Mouse (Mus musculus): ENCODE measurements at regions not wholly inside any gene's neighbourhood (a gene's known extent, or its start where the extent isn't known, plus 50 kb on each side); places are given as distances from the start of the nearest gene placed in this dataset.

DNA sequence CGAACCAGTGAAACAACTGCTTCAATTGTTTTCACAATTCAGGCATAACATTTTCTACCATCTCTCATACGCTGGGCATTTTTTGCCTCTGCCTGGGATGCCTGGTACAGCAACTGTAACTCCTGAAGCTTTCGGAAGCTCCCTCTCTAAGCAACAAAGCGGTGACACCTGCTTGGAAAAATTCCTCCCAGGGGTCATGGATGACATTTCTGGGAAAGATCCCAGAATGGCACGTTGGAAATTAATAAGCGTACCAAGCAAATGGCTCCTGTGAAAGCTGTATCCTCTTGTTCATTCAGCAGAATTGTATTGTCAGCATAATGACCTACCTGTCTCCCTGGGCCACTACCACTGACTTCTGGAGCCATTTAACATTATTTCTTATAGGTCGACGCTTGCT lies 333.7 kb upstream of the Noct start:
- Histone ChIP-seq H3K27me3 (no peaks in the 10 kb centered on the region), H3K27ac (no peak overlapping the region), H3K4me1 (peaks cover 10% of the 10 kb centered on the region; the same call in 1 of the 2 replicates), H3K9ac (no peak overlapping the region), H3K4me3 (no peak overlapping the region), H3K36me3 (no peaks in the 10 kb centered on the region), H3K9me3 (no peaks in the 10 kb centered on the region), H3K4me2 (no peak overlapping the region)
- no peak for ATAC-seq (ENCODE audit: borderline replicate concordance, extremely low read depth, low FRiP score, low TSS enrichment)
- WGBS, result 86% methylated on average over 8 of the region's 8 CpGs

DNA sequence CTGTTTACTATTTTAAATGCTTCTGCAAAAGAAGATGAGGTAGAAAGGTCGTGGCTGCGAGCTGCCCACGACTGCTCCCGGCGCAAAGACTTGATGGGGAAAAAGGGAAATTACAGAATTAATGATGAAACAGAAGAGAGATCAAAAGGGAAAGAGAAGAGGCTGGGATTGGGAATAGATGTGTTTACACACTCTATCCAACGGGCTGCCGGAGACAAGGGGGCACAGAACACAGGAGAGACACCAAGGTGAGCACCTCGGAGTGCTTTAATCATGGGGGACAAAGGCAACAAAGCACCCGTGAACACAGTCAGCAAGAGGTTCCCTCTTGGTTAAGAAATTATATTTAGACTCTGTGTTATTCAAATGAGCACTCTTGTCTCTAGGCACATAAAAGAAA lies 326.1 kb upstream of the Noct start:
- Histone ChIP-seq H3K9ac (no peak overlapping the region), H3K27me3 (no peaks in the 10 kb centered on the region), H3K36me3 (no peaks in the 10 kb centered on the region), H3K4me1 (no peaks in the 10 kb centered on the region), H3K27ac (no peak overlapping the region), H3K4me2 (no peak overlapping the region), H3K9me3 (no peaks in the 10 kb centered on the region), H3K4me3 (no peak overlapping the region)
- WGBS, result 66% methylated on average over 9 of the region's 9 CpGs
- ATAC-seq (ENCODE audit: borderline replicate concordance, extremely low read depth, low FRiP score, low TSS enrichment), result no peak

DNA sequence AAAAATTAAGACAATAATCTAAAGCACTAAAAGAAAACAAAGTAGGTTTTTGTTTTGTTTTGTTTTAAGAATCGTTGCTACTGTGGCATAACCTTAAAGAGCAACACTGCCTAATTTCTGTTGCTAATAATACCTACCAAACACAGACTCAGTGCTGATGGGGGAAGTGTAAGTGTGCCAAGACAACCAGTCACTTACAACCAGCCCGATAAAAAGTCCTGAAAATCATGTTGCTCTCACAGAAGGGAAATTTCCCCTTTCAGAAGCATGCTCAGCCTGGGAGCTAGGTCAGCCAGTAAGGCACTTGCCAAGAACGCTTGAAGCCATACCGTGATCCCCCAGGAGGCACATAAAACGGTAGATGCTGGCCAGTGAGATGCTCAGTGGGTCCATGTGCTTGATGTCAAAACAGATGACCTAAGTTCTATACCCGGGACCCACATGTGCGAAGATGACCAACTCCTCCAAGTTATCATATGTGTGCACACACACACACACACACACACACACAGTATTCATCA lies 324.4 kb upstream of the Noct start:
- Histone ChIP-seq H3K4me3 (no peak overlapping the region), H3K4me2 (no peak overlapping the region), H3K36me3 (no peaks in the 10 kb centered on the region), H3K27ac (no peak overlapping the region), H3K9ac (no peak overlapping the region), H3K4me1 (0 out of 2 replicates have a peak, but pooled peaks cover 4% of the 10 kb centered on the region), H3K27me3 (no peaks in the 10 kb centered on the region), H3K9me3 (no peaks in the 10 kb centered on the region)
- no peak for ATAC-seq (ENCODE audit: borderline replicate concordance, extremely low read depth, low FRiP score, low TSS enrichment)
- WGBS, result 77% methylated on average over 7 of the region's 7 CpGs

DNA sequence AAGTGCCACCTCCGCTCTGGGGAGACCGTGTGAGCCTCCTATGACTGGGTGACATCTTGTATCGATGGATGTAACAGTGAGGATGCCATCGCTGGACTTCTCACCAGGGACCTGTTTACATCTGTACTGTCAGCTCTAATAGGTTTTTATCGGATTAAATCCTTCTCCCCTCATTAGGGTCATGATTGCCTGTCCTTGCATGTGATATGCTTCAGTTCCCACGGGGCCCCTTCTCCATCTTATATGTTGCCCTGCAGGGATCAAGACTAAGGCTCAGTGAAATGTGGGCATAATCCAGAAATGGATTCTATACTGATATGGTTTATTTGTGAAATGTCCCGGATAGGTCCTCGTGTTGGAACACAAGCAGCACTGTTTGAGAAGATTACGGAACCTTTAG lies 323.7 kb upstream of the Noct start:
- H3K9me3 ChIP-seq, result no peaks in the 10 kb centered on the region
- WGBS, result 83% methylated on average over 9 of the region's 9 CpGs
- H3K4me3 ChIP-seq, result no peak overlapping the region
- no peaks in the 10 kb centered on the region for H3K27me3 ChIP-seq
- H3K27ac ChIP-seq, result no peak overlapping the region
- H3K9ac ChIP-seq, result no peak overlapping the region
- no peak overlapping the region for H3K4me2 ChIP-seq
- no peak for ATAC-seq (ENCODE audit: borderline replicate concordance, extremely low read depth, low FRiP score, low TSS enrichment)
- H3K4me1 ChIP-seq, result peaks cover 8% of the 10 kb centered on the region; the same call in 1 of the 2 replicates
- no peaks in the 10 kb centered on the region for H3K36me3 ChIP-seq

DNA sequence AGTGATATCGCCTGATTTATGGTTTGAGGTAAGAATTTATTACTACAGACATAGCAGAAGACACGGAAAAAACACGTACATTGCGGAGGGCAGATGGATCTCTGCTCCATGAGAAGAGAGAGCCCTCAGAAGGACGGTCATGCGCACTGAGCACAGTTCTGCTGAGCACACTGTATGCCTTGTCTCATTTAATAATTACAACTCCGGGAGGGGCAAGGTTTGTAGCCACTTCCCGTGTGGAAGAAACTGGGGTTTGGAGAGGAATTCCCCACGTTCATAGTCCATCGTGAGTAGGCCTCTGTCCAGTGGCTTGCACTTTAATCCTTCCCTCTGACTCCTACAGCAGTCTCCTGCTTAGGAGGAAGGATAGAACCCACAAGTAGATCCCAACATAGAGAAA lies 322.9 kb upstream of the Noct start:
- Histone ChIP-seq H3K27ac (no peak overlapping the region), H3K9me3 (no peaks in the 10 kb centered on the region), H3K36me3 (no peaks in the 10 kb centered on the region), H3K4me3 (no peak overlapping the region), H3K4me1 (peaks cover 9% of the 10 kb centered on the region; the same call in 1 of the 2 replicates), H3K9ac (no peak overlapping the region), H3K27me3 (no peaks in the 10 kb centered on the region), H3K4me2 (no peak overlapping the region)
- no peak for ATAC-seq (ENCODE audit: borderline replicate concordance, extremely low read depth, low FRiP score, low TSS enrichment)
- WGBS, result 87% methylated on average over 10 of the region's 10 CpGs

DNA sequence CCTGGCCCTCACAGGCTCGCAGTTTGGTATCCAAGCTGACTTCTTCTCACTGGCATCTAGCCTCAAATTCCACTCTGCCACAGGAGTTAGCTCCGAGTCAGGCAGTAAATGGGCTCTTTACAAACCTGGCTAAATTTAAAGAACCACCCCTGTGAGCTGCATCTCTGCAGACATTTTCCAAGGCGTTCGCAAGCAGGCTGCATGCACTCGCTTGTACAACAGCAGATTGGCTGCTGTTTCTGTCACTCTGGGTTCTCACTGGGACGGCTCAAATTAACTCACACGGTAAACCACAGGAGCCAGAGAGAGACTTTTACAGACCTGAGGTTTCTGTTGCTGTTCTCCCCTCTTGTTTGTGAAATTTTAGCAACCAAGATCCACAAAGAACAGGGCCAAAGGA lies 321.3 kb upstream of the Noct start:
- Histone ChIP-seq H3K36me3 (no peaks in the 10 kb centered on the region), H3K9me3 (no peaks in the 10 kb centered on the region), H3K27ac (no peak overlapping the region), H3K4me2 (no peak overlapping the region), H3K9ac (no peak overlapping the region), H3K27me3 (no peaks in the 10 kb centered on the region), H3K4me1 (peaks cover 9% of the 10 kb centered on the region; the same call in 1 of the 2 replicates), H3K4me3 (no peak overlapping the region)
- 51% methylated on average over 7 of the region's 7 CpGs for WGBS
- no peak for ATAC-seq (ENCODE audit: borderline replicate concordance, extremely low read depth, low FRiP score, low TSS enrichment)

DNA sequence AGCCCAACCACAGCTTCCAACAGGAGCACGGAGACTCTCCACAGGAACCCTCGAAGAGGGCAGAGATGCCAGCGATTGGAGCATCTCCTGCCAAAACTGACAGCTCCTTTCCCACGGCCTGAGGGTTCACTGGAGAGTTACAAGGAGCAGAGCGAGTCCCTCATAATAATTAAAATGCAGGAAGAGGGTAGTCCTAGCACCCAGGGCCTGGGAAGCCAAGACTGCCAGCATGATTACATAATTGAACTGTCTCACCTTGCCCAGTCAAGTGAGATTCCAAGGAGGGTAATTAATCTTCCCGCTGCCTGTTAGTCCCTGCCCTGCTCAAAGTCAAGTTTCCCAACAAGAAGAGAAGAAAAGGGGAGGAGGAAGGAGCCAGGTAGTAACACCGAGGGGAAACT lies 319.5 kb upstream of the Noct start:
- 28% methylated on average over 7 of the region's 7 CpGs for WGBS
- Histone ChIP-seq H3K36me3 (no peaks in the 10 kb centered on the region), H3K27me3 (no peaks in the 10 kb centered on the region), H3K9me3 (no peaks in the 10 kb centered on the region), H3K4me3 (no peak overlapping the region), H3K27ac (no peak overlapping the region), H3K9ac (no peak overlapping the region), H3K4me1 (peaks cover 9% of the 10 kb centered on the region; the same call in 1 of the 2 replicates), H3K4me2 (peak overlapping the region; percentile 70)
- ATAC-seq (ENCODE audit: borderline replicate concordance, extremely low read depth, low FRiP score, low TSS enrichment), result no peak

DNA sequence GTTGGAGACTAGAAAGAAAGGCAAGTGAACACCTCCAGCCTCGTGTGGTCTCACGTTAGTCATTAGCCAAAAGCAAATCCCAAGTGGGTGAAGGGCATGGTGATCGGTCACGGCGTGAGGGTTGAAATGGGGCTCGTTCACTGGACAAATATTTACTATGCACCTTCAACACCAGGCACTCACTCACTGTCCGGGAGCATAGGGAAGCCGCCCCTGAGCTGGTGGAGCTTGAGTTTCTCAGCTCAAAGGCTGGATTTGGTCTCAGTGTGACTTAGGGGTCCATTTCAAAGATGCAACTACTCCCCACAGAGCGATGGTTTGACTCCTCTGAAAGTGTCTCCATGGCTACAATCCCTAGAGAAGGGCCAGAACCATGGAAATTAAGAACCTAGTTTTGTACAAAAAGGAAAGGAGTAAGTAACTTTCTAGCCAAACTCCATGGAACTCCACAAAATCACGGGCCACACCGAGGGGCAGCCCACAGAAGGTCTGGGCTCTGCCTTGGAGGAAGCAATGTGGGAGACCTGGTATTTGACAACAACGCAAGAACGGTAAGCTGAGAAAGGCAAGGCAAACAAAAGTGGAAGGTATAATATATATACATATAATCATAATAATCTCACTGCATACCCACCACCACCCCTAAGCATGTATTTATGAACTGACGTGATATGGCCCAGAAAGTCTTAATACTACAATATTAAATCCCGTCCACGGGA lies 318.8 kb upstream of the Noct start:
- ATAC-seq (ENCODE audit: borderline replicate concordance, extremely low read depth, low FRiP score, low TSS enrichment), result peak; percentile 56
- H3K9ac ChIP-seq, result no peak overlapping the region
- no peaks in the 10 kb centered on the region for H3K36me3 ChIP-seq
- peaks cover 9% of the 10 kb centered on the region; the same call in 1 of the 2 replicates for H3K4me1 ChIP-seq
- peak overlapping the region; percentile 70 for H3K4me2 ChIP-seq
- no peaks in the 10 kb centered on the region for H3K27me3 ChIP-seq
- WGBS, result 18% methylated on average over 16 of the region's 16 CpGs
- H3K27ac ChIP-seq, result peak overlapping the region; percentile 39; the same call in 1 of the 2 replicates
- no peaks in the 10 kb centered on the region for H3K9me3 ChIP-seq
- H3K4me3 ChIP-seq, result peak overlapping the region; percentile 39; the same call in 1 of the 2 replicates

DNA sequence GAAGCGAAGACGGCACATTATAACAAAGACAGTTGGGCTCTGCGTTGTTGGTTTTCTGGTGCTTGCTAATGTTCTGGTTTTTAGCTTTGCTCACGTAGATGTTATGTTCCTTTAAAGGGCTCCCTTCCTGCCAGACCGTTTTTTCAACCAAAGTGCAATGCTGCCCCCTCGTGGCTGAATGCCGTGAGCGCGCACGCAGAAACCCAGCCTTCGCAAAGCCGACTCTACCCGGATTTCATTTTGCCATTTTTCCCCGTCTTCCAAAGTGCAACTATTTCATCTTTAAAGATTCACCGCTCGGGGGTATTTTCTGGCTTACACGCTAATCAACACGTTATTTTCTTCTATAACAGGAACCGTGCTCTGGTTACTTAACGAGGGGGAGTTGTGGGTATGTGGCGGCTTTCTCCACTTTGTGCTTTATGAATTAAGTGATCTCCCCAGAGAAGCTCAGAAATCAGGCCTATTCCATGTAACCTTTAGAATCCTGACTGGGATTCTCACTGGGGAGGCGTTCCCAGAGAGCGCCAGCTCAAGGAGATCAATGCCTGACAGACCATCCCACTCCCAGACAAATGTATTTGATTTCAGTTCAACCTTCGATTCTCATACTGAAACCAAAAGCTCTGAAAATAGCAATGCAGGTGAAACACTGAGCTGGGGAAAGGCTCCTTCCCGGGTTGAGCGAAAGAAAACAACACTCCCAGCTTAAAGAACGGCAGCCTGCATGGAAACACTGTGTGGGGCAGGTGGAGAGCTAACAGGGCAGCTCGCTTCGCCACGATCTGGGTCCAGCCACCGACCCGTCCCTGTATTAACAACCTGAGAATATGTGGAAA lies 318.0 kb upstream of the Noct start:
- H3K36me3 ChIP-seq, result no peaks in the 10 kb centered on the region
- peak overlapping the region; percentile 70 for H3K4me2 ChIP-seq
- peak overlapping the region; percentile 26 for H3K9ac ChIP-seq
- peak overlapping the region; percentile 39 for H3K4me3 ChIP-seq
- 14% methylated on average over 32 of the region's 32 CpGs for WGBS
- H3K4me1 ChIP-seq, result peaks cover 9% of the 10 kb centered on the region; the same call in 1 of the 2 replicates
- no peak overlapping the region for H3K27ac ChIP-seq
- ATAC-seq (ENCODE audit: borderline replicate concordance, extremely low read depth, low FRiP score, low TSS enrichment), result peak; percentile 73
- no peaks in the 10 kb centered on the region for H3K27me3 ChIP-seq
- H3K9me3 ChIP-seq, result no peaks in the 10 kb centered on the region

DNA sequence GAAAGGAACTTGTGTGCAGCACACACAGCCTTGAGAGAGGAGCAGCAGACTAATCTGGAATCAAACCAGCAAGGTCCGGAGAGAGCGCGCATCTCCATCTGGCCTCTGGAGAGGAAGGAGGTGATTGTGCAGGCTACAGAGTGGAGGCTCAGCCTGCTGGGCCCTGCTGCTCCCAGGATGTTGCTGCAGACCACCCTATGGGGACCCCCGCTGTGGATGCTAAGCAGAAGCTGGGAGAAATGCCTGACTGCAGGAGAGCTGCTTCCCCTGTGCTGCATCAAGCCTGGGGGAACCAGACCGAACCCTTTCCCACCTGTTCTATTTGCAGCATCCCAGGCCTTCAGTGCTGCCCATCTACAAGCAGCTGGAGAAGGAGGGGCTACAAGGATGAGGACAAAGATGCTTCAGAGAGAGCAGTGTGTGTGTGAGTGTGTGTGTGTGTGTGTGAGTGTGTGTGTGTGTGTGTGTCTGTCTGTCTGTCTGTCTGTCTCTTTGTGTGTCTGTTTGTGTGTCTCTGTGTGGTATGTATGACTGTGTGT lies 311.2 kb upstream of the Noct start:
- WGBS, result 82% methylated on average over 5 of the region's 5 CpGs

DNA sequence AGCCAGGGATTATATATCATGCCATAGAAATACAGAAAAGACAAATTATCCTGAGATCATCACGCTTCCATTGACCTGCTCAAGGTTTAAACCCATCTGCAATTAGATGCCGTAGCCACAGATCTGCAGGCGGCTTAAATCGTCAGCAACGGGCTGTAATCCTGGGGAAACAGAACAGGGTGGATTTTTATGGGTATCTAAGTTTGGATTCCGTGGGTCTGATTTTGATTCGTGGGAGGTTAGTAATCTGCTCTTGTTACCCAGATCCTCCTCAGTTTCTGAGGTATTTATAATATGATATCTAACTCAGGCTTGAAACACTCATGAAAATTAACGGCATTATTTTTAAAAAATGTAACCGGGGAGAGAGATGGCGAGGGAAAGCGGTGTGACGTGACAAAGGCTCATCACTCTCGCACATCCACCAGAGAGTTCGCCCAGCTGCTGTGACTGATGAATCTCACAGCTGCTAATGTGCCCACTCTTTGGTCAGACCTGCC lies 309.3 kb upstream of the Noct start:
- Histone ChIP-seq H3K4me2 (no peak overlapping the region), H3K4me1 (no peaks in the 10 kb centered on the region), H3K27me3 (no peaks in the 10 kb centered on the region), H3K9me3 (no peaks in the 10 kb centered on the region), H3K36me3 (no peaks in the 10 kb centered on the region), H3K27ac (no peak overlapping the region), H3K9ac (no peak overlapping the region), H3K4me3 (no peak overlapping the region)
- ATAC-seq (ENCODE audit: borderline replicate concordance, extremely low read depth, low FRiP score, low TSS enrichment), result no peak
- WGBS, result 65% methylated on average over 14 of the region's 14 CpGs

More for the DNA sequence above, 311.2 kb upstream of the Noct start:
- Histone ChIP-seq H3K4me2 (no peak overlapping the region), H3K27ac (no peak overlapping the region), H3K27me3 (no peaks in the 10 kb centered on the region), H3K4me1 (no peaks in the 10 kb centered on the region), H3K9me3 (no peaks in the 10 kb centered on the region), H3K4me3 (no peak overlapping the region), H3K9ac (no peak overlapping the region), H3K36me3 (no peaks in the 10 kb centered on the region)
- no peak for ATAC-seq (ENCODE audit: borderline replicate concordance, extremely low read depth, low FRiP score, low TSS enrichment)
